Mouse (Mus musculus) spleen, adult 2 months (tissue): ENCODE measurements around the gene Gm9964.

ENCODE experiments used
- CTCF ChIP-seq: fragments of 200-500 bp; IDR thresholded peaks from 2 replicates; pipeline ENCODE4 v1.5.1; 2011; ENCODE audit warnings: mild to moderate bottlenecking, inconsistent platforms; ENCODE audit not compliant: insufficient read depth, insufficient read length, insufficient replicate concordance; ENCODE audit errors: extremely low read depth
- POLR2A ChIP-seq: fragments of 200-500 bp; IDR thresholded peaks from 2 replicates; pipeline ENCODE4 v1.6.1; 2011; ENCODE audit warnings: low read depth, low read length, inconsistent platforms

- no peak for TF ChIP-seq POLR2A
- no peak for TF ChIP-seq CTCF
These were observed 27.4 kb upstream of the Gm9964 start for GRCm38 (mm10) chr11:79323985-79324685.
